Mouse (Mus musculus) small intestine, adult 2 months (tissue): Measurements from ENCODE around the gene Zfp260.

Experiments
- CTCF ChIP-seq: fragments of 200-500 bp; IDR thresholded peaks from 2 replicates; pipeline ENCODE4 v1.5.1; 2012; ENCODE audit warnings: low read depth, mild to moderate bottlenecking, control low read depth, inconsistent platforms, low read length, moderate library complexity, mixed read lengths; ENCODE audit not compliant: insufficient replicate concordance, insufficient read length; ENCODE audit errors: extremely low read depth
- POLR2A ChIP-seq: fragments of 200-500 bp; IDR thresholded peaks from 2 replicates; pipeline ENCODE4 v1.6.1; 2012; ENCODE audit warnings: low read depth, mild to moderate bottlenecking, control low read depth, inconsistent platforms, low read length, moderate library complexity

DNA sequence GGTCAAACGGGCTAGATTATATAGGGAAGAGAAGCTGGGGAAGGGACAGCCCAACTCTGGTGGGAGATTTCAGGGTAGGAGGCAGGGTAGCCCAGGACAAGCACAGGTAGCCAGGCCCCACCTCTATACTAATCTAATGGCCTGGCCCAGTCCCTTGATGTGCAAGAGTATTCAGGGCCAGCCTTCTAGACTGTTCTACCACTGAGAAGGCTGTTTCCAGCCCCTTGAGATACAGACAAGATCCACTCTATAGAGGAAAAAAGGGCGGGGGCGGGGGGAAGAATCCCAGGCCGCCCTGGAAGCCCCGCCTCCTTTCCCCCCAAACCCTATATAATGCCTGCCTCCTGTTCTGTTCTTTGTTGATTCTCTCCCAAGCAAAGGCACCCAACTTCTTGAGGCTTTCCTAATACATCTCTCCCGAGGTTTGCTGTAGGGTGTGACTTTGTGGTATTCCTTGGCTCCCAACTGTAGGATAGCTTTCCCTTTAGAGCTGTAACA lies 610 bp upstream of the Zfp260 start:
- TF ChIP-seq CTCF (no peak), POLR2A (no peak)
